Mouse (Mus musculus): ENCODE measurements around the gene Drosha.

DNA sequence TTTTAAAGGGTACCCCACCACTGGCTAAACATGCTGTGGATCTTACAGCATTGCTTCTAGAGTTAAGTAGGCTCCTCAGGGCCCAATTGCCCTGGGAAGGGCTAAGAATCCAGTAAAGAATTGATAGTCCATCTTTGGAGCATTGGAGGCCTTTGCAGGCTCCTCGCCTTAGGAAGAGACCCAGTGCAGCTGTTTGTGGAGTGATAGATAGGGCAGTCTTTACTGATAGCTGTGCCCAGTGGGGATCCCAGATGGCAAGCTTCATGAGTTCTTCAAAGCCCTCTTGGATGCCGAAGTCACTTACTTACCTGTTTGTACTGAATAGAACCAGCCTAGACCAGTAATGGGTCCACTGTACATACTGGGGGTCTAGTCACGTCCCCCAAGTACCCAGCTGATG is 34.0 kb downstream of the Drosha start:
- TF ChIP-seq CTCF (IDR thresholded peaks at IDR 0.05; ENCODE audit: low read depth, low read length) = no peak
- TF ChIP-seq POLR2A (IDR thresholded peaks at IDR 0.05; ENCODE audit: extremely low read depth, insufficient read depth, low read length) = no peak

Measured in liver, adult 2 months (tissue).